Mouse (Mus musculus): ENCODE results near the gene Pde4d. TPM values are rescaled to one million over a fixed set of nuclear protein-coding genes. Genes with fewer than 3 reads are reported as not detected.

The Pde4d gene
- polyA plus RNA-seq, 1 experiment from 2014 or later = 19.0 TPM

- Histone ChIP-seq H3K4me2 (no peak overlapping the region), H3K36me3 (ENCODE audit: control insufficient read depth, insufficient read depth, low read length) (no peaks in the 10 kb centered on the region), H3K27me3 (replicated peaks; ENCODE audit: control insufficient read depth, insufficient read depth, low read length) (no peaks in the 10 kb centered on the region), H3K9me3 (ENCODE audit: control insufficient read depth, low read length) (no peaks in the 10 kb centered on the region), H3K27ac (ENCODE audit: low read depth, low read length) (no peak overlapping the region), H3K4me1 (replicated peaks; ENCODE audit: control insufficient read depth, insufficient read depth, low read length) (no peaks in the 10 kb centered on the region), H3K4me3 (ENCODE audit: low read depth, low read length) (no peak overlapping the region), H3K9ac (ENCODE audit: low read depth, low read length) (no peak overlapping the region)
- DNase-seq (ENCODE audit: low spot score) = no peak
- WGBS = 63% methylated on average over 1 of the region's 1 CpGs
- no peak for ATAC-seq (replicated peaks; ENCODE audit: low FRiP score)
Observed at GRCm38 (mm10) chr13:108467046-108467445, 17.3 kb downstream of the Pde4d start.

- WGBS = 84% methylated on average over 3 of the region's 3 CpGs
- ATAC-seq (replicated peaks; ENCODE audit: low FRiP score) = no peak
Observed at GRCm38 (mm10) chr13:108480451-108480850, 30.7 kb downstream of the Pde4d start.

GRCm38 (mm10) chr13:108485036-108485435 lies 35.3 kb downstream of the Pde4d start:
- H3K27ac ChIP-seq (ENCODE audit: low read depth, low read length) = no peak overlapping the region
- no peak for DNase-seq (ENCODE audit: low spot score)
- no peaks in the 10 kb centered on the region for H3K27me3 ChIP-seq (replicated peaks; ENCODE audit: control insufficient read depth, insufficient read depth, low read length)
- ATAC-seq (replicated peaks; ENCODE audit: low FRiP score) = no peak
- H3K36me3 ChIP-seq (ENCODE audit: control insufficient read depth, insufficient read depth, low read length) = no peaks in the 10 kb centered on the region
- no peak overlapping the region for H3K4me2 ChIP-seq
- H3K9me3 ChIP-seq (ENCODE audit: control insufficient read depth, low read length) = no peaks in the 10 kb centered on the region
- H3K4me1 ChIP-seq (replicated peaks; ENCODE audit: control insufficient read depth, insufficient read depth, low read length) = no peaks in the 10 kb centered on the region
- 76% methylated on average over 6 of the region's 6 CpGs for WGBS
- H3K4me3 ChIP-seq (ENCODE audit: low read depth, low read length) = no peak overlapping the region
- H3K9ac ChIP-seq (ENCODE audit: low read depth, low read length) = no peak overlapping the region

More at GRCm38 (mm10) chr13:108480451-108480850, 30.7 kb downstream of the Pde4d start:
- no peak overlapping the region for H3K9ac ChIP-seq (ENCODE audit: low read depth, low read length)
- H3K27me3 ChIP-seq (replicated peaks; ENCODE audit: control insufficient read depth, insufficient read depth, low read length) = no peaks in the 10 kb centered on the region
- no peaks in the 10 kb centered on the region for H3K36me3 ChIP-seq (ENCODE audit: control insufficient read depth, insufficient read depth, low read length)
- no peak overlapping the region for H3K27ac ChIP-seq (ENCODE audit: low read depth, low read length)
- H3K9me3 ChIP-seq (ENCODE audit: control insufficient read depth, low read length) = no peaks in the 10 kb centered on the region
- DNase-seq (ENCODE audit: low spot score) = no peak
- H3K4me1 ChIP-seq (replicated peaks; ENCODE audit: control insufficient read depth, insufficient read depth, low read length) = no peaks in the 10 kb centered on the region
- no peak overlapping the region for H3K4me3 ChIP-seq (ENCODE audit: low read depth, low read length)
- H3K4me2 ChIP-seq = no peak overlapping the region

- Histone ChIP-seq H3K4me1 (replicated peaks; ENCODE audit: control insufficient read depth, insufficient read depth, low read length) (no peaks in the 10 kb centered on the region), H3K27ac (ENCODE audit: low read depth, low read length) (no peak overlapping the region), H3K4me2 (no peak overlapping the region), H3K27me3 (replicated peaks; ENCODE audit: control insufficient read depth, insufficient read depth, low read length) (no peaks in the 10 kb centered on the region), H3K36me3 (ENCODE audit: control insufficient read depth, insufficient read depth, low read length) (no peaks in the 10 kb centered on the region), H3K4me3 (ENCODE audit: low read depth, low read length) (no peak overlapping the region), H3K9me3 (ENCODE audit: control insufficient read depth, low read length) (no peaks in the 10 kb centered on the region), H3K9ac (ENCODE audit: low read depth, low read length) (no peak overlapping the region)
- DNase-seq (ENCODE audit: low spot score) = no peak
- ATAC-seq (replicated peaks; ENCODE audit: low FRiP score) = no peak
- WGBS = 77% methylated on average over 3 of the region's 3 CpGs
Observed at GRCm38 (mm10) chr13:108487066-108487465, 37.3 kb downstream of the Pde4d start.

GRCm38 (mm10) chr13:108489825-108490224 lies 40.1 kb downstream of the Pde4d start:
- no peak overlapping the region for H3K9ac ChIP-seq (ENCODE audit: low read depth, low read length)
- H3K27me3 ChIP-seq (replicated peaks; ENCODE audit: control insufficient read depth, insufficient read depth, low read length) = no peaks in the 10 kb centered on the region
- H3K4me1 ChIP-seq (replicated peaks; ENCODE audit: control insufficient read depth, insufficient read depth, low read length) = no peaks in the 10 kb centered on the region
- no peaks in the 10 kb centered on the region for H3K9me3 ChIP-seq (ENCODE audit: control insufficient read depth, low read length)
- H3K36me3 ChIP-seq (ENCODE audit: control insufficient read depth, insufficient read depth, low read length) = no peaks in the 10 kb centered on the region
- H3K4me2 ChIP-seq = no peak overlapping the region
- ATAC-seq (replicated peaks; ENCODE audit: low FRiP score) (no peak), DNase-seq (ENCODE audit: low spot score) (no peak)
- no peak overlapping the region for H3K27ac ChIP-seq (ENCODE audit: low read depth, low read length)
- no peak overlapping the region for H3K4me3 ChIP-seq (ENCODE audit: low read depth, low read length)

- DNase-seq (ENCODE audit: low spot score) (no peak), ATAC-seq (replicated peaks; ENCODE audit: low FRiP score) (no peak)
- H3K4me2 ChIP-seq = no peak overlapping the region
- no peak overlapping the region for H3K27ac ChIP-seq (ENCODE audit: low read depth, low read length)
- 83% methylated on average over 2 of the region's 2 CpGs for WGBS
- H3K4me1 ChIP-seq (replicated peaks; ENCODE audit: control insufficient read depth, insufficient read depth, low read length) = no peaks in the 10 kb centered on the region
- no peaks in the 10 kb centered on the region for H3K9me3 ChIP-seq (ENCODE audit: control insufficient read depth, low read length)
- H3K4me3 ChIP-seq (ENCODE audit: low read depth, low read length) = no peak overlapping the region
- H3K27me3 ChIP-seq (replicated peaks; ENCODE audit: control insufficient read depth, insufficient read depth, low read length) = no peaks in the 10 kb centered on the region
- no peaks in the 10 kb centered on the region for H3K36me3 ChIP-seq (ENCODE audit: control insufficient read depth, insufficient read depth, low read length)
- no peak overlapping the region for H3K9ac ChIP-seq (ENCODE audit: low read depth, low read length)
Observed at GRCm38 (mm10) chr13:108490872-108491271, 41.1 kb downstream of the Pde4d start.

GRCm38 (mm10) chr13:108492886-108493285 lies 43.1 kb downstream of the Pde4d start:
- no peak for DNase-seq (ENCODE audit: low spot score)

GRCm38 (mm10) chr13:108494365-108494764 lies 44.6 kb downstream of the Pde4d start:
- Histone ChIP-seq H3K4me3 (ENCODE audit: low read depth, low read length) (no peak overlapping the region), H3K36me3 (ENCODE audit: control insufficient read depth, insufficient read depth, low read length) (no peaks in the 10 kb centered on the region), H3K27me3 (replicated peaks; ENCODE audit: control insufficient read depth, insufficient read depth, low read length) (no peaks in the 10 kb centered on the region), H3K9me3 (ENCODE audit: control insufficient read depth, low read length) (no peaks in the 10 kb centered on the region), H3K4me2 (no peak overlapping the region), H3K9ac (ENCODE audit: low read depth, low read length) (no peak overlapping the region), H3K27ac (ENCODE audit: low read depth, low read length) (no peak overlapping the region), H3K4me1 (replicated peaks; ENCODE audit: control insufficient read depth, insufficient read depth, low read length) (no peaks in the 10 kb centered on the region)
- WGBS = 69% methylated on average over 2 of the region's 2 CpGs
- DNase-seq (ENCODE audit: low spot score) (no peak), ATAC-seq (replicated peaks; ENCODE audit: low FRiP score) (no peak)

More at GRCm38 (mm10) chr13:108492886-108493285, 43.1 kb downstream of the Pde4d start:
- Histone ChIP-seq H3K9me3 (ENCODE audit: control insufficient read depth, low read length) (no peaks in the 10 kb centered on the region), H3K4me2 (no peak overlapping the region), H3K4me1 (replicated peaks; ENCODE audit: control insufficient read depth, insufficient read depth, low read length) (no peaks in the 10 kb centered on the region), H3K27me3 (replicated peaks; ENCODE audit: control insufficient read depth, insufficient read depth, low read length) (no peaks in the 10 kb centered on the region), H3K4me3 (ENCODE audit: low read depth, low read length) (no peak overlapping the region), H3K9ac (ENCODE audit: low read depth, low read length) (no peak overlapping the region), H3K36me3 (ENCODE audit: control insufficient read depth, insufficient read depth, low read length) (no peaks in the 10 kb centered on the region), H3K27ac (ENCODE audit: low read depth, low read length) (no peak overlapping the region)
- ATAC-seq (replicated peaks; ENCODE audit: low FRiP score) = no peak

GRCm38 (mm10) chr13:108497768-108498167 lies 48.0 kb downstream of the Pde4d start:
- no peaks in the 10 kb centered on the region for H3K4me1 ChIP-seq (replicated peaks; ENCODE audit: control insufficient read depth, insufficient read depth, low read length)
- ATAC-seq (replicated peaks; ENCODE audit: low FRiP score) (no peak), DNase-seq (ENCODE audit: low spot score) (no peak)
- 72% methylated on average over 8 of the region's 8 CpGs for WGBS
- H3K9me3 ChIP-seq (ENCODE audit: control insufficient read depth, low read length) = no peaks in the 10 kb centered on the region
- no peak overlapping the region for H3K9ac ChIP-seq (ENCODE audit: low read depth, low read length)
- H3K4me3 ChIP-seq (ENCODE audit: low read depth, low read length) = no peak overlapping the region
- H3K27me3 ChIP-seq (replicated peaks; ENCODE audit: control insufficient read depth, insufficient read depth, low read length) = no peaks in the 10 kb centered on the region
- H3K4me2 ChIP-seq = no peak overlapping the region
- H3K36me3 ChIP-seq (ENCODE audit: control insufficient read depth, insufficient read depth, low read length) = no peaks in the 10 kb centered on the region
- no peak overlapping the region for H3K27ac ChIP-seq (ENCODE audit: low read depth, low read length)
